Mouse (Mus musculus): ENCODE data around the gene Clk1. TPM values are rescaled to one million over a fixed set of nuclear protein-coding genes. Genes with fewer than 3 reads are reported as not detected.
"Not testable (repeated sequence)": the region's sequence is repeated elsewhere in the genome, so short reads cannot be mapped to it uniquely, and the experiment has no call there.

The Clk1 gene
- total RNA-seq, 2 experiments from 2014 or later = 46.2 to 80.4 TPM

DNA sequence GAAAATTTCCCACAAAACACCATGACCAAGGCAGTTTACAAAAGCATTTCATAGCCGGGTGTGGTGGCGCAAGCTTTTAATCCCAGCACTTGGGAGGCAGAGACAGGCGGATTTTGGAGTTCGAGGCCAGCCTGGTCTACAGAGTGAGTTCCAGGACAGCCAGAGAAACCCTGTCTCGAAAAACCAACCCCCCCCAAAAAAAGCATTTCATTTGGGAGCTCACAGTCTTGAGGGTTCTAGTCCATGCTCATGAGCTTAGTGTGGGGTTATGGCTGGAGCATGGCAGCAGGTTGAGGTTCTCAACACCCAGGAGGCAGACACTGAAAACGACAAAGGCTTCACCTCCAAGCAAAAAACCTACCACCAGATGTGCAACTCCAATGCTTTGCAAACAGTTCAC is 15.7 kb downstream of the Clk1 start:
- DNase-seq = no peak

GRCm38 (mm10) chr1:58407321-58407720 is 16.5 kb downstream of the Clk1 start:
- DNase-seq = no peak

GRCm38 (mm10) chr1:58403745-58404144 is 20.1 kb downstream of the Clk1 start:
- DNase-seq = no peak

DNA sequence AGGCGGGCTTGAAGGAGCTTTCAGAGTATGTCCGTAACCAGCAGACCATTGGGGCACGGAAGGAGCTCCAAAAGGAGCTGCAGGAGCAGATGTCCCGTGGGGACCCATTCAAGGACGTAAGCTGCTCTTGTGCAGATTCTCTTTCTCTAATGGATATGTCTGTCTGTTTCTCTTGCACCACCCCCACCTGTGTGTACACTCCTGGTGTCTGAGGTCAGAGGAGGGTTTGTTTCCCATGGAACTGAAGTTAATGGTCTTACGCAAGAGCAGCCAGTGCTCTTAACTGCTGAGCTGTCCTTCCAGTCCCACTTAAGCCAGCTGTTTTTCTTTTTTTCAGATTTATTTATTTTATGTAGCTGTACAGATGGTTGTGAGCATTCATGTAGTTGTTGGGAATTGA is 22.5 kb downstream of the Clk1 start:
- DNase-seq = no peak

DNA sequence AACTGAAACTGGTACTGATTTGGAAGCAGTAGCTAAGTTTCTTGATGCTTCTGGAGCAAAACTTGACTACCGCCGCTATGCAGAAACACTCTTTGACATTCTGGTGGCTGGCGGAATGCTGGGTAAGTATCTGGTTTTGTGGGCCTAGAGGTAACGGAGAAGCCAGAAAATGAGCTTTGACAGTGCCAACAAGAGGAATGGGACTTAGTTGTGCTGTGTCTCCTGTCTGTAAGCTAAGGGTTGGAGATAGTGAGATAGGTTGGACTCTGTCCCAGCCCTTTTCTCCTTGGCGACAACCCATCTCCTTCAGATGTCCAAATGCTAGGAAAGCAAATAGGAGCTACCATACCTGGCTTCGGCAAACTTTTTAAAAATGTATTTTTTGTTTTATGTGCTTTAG is 26.1 kb downstream of the Clk1 start:
- DNase-seq = no peak

- DNase-seq = no peak
Measured at GRCm38 (mm10) chr1:58396179-58396578, 27.7 kb downstream of the Clk1 start.

- DNase-seq = no peak
Measured at GRCm38 (mm10) chr1:58395341-58395740, 28.5 kb downstream of the Clk1 start.

GRCm38 (mm10) chr1:58393284-58394195 is 30.3 kb downstream of the Clk1 start:
- DNase-seq = peak; percentile 58

GRCm38 (mm10) chr1:58392652-58393283 is 31.1 kb downstream of the Clk1 start, which contains the start of gene Bzw1:
Gene Bzw1 (plus strand): TSS chr1:58392898.
- DNase-seq = peak; percentile 95

- DNase-seq = no peak
Measured at GRCm38 (mm10) chr1:58392268-58392651, 31.6 kb downstream of the Clk1 start.

- no peak for DNase-seq
Measured at GRCm38 (mm10) chr1:58391421-58392267, 32.2 kb downstream of the Clk1 start.

GRCm38 (mm10) chr1:58382586-58383281 is 41.1 kb downstream of the Clk1 start:
- no peak for DNase-seq

DNA sequence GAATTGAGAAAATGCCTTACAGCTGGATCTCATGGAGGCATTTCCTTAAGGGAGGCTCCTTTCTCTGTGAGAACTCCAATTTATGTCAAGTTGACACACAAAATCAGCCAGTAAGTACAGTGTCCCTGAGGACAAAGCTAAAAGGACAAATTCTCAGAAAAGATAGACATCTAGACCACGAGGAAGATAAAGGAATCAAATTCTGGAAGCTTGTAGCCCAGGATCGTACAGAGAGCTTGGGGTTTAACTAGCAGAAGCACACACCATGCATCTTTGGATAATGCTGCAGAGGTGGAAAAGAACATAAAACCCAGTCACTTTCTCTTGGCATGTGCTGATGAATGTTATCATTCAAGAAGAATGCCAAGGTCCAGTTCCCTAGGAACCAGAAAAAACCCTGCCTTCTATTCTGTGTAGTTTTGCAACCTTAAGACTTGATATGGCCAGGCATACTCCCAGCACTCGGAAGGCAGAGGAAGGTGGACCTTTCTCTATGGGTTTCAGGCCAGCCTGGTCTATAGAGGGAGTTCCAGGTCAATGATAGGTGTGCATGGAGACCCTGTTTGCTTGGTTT is 48.2 kb downstream of the Clk1 start:
- no peak for DNase-seq

GRCm38 (mm10) chr1:58374266-58374665 is 49.6 kb downstream of the Clk1 start:
- not testable (repeated sequence) for DNase-seq

DNA sequence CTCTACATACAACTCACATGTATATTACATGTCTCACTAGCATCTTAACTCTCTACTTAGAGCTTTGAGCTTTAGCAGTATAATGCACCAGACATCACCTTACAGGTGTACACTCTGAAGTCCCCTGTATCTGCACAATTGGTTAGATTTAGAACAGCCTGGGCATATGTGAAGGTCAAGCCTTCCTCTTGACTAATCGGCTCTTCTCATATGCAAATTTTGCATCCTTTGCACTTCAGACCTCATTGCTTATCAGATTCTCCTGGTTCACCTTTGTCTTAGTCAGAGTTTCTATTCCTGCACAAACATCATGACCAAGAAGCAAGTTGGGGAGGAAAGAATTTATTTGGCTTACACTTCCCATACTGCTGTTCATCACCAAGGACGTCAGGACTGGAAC is 54.1 kb downstream of the Clk1 start:
- DNase-seq = no peak

DNA sequence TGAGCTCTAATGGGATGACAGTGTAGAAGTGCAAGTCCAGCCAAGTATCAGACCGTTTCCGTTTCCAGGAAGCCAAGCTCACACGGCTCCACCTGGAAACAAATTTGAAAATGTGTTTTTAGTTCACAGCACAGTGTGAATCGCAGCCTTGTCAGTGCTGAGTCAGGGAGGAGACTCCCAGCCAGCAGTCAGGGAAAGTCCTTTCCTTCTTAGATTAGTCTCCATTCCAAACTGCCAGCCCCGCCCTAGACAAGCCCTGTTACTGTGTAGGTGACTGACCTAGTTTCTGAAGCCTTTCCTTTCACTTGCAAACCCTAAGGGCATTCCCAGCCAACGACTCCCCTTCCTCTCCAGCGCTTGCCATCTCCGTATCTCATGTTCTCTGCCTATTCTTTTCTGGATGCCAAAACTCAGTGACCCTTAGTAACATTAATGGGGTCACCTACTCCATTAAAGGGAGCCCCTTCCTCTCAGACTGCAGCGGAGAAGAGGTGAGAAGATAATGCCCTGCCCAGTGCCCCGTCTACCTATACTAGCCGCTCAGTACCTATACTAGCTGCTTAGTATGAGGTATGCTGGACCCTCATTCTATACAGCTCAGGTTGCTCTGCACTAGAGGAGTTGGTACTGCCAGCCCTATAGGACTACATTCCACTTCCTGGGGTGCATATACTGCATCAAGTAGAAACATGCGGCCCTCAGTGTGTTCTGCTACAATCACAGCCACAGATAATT is 57.0 kb downstream of the Clk1 start:
- DNase-seq = no peak

- no peak for DNase-seq
Measured at GRCm38 (mm10) chr1:58365829-58366228, 58.0 kb downstream of the Clk1 start.

GRCm38 (mm10) chr1:58364551-58364950 is 59.3 kb downstream of the Clk1 start:
- no peak for DNase-seq

DNA sequence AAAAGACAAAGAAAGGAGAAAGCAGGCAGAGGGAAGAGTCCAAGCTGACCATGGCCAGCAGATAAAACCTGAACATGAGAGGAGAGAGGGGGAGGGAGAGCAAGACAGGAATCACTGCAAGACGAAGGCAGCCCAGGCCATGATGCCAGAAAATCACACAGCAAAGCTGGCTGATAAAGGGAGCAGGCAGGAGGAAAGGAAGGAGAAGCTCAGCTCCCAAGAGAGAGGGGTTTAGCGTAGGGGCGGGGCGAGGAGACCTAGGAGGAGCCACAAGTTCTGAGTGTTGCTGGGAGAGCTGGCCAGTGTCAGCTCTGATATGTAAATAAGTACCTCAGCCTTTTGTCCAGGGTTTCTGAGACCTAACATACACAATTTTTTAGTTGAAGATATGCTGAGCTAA is 61.6 kb downstream of the Clk1 start:
- no peak for DNase-seq

All from gastrocnemius, postnatal 10 days (tissue).